Mouse (Mus musculus) 416B (cell line): ENCODE results near the gene Lrig1.

Experiments used
- DNase-seq: peaks from one replicate; pipeline ENCODE4 v3.0.0; 2011; ENCODE audit warnings: low read depth

The Lrig1 gene

DNA sequence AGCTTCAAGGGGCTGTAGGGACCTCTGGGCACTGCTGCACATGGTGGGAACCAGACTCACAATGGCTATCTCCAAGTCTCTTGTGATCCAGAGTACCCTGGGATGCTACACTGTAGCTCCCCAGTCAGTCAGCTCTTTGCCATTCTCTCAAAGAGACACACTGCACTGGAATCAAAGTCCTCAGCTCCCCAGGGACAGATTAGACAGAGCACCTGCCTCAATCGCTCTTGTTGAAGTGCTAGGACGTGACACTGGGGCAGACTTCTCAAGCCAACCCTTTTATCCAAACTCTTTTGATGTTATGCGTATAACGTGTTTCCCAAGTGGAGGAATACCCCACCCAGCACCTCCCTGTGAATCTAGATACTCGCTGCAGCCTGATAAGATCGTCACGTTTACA, 23.7 kb downstream of the Lrig1 start:
- no peak for DNase-seq

DNA sequence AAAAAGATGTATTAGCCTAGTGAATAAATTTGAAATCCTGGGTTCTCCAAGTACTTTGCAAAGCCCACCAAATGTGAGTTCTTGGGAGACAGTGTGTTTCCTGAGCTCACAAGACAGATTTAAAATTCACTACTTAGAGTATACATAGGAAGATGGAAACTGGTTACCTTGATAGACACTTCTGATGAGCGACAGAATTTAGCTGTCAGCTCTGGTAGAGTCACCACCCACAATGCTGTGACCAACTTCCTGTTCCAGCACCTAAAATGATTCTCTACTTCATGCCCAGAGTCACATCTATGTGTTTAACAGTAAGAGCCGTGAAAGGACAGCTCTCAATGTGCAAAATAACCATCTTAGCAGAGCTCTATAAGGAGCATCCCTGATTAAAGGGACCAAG, 27.5 kb downstream of the Lrig1 start:
- no peak for DNase-seq

DNA sequence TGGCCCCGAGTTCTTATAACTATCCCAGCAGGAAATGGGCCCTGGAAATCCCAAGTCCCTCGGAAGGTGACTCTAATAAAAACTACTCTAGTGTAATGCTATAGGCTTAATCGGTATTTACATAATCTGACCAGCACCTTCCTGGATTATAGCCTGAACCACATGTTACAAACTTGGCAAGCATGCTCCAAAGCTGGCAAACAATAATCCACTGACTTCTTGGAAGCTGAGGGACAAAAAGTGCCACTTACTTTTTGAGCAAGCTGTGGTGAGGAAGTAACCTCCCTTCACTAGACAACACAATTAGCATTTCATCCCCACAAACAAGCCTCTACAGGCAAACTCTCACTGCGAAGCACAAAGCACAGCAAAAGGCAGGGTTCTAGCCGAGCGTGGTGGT, 30.6 kb downstream of the Lrig1 start:
- no peak for DNase-seq

DNA sequence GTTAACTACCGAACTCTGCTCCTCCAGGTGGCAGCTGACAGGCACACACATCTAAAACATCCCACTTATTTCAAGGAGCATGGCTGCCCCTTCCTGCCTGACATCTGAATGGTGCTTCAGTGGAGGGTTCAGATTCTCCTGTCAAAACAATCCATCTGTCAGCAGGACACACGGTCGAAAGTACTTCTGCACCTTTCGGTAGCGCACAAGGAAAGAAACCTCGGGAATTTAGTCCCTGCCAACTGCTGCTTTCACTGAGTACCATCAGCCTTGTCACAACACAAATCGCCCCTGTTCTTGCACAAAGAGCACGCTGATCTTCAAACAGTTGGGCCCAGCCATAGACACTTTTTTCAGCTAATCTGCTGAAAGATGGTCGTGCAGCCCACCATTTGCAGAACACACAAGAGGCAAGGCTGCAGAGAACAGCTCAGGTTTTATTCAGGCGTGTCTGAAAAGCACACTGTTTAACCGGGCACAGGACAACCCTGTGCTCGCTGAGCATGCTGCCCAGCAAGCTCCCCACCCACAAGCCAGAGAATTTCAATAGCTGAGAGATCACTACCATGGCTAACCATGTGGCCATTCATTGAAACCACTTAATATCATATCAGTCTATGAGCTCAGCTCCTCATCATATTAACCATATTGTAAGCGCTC, 31.6 kb downstream of the Lrig1 start:
- no peak for DNase-seq

DNA sequence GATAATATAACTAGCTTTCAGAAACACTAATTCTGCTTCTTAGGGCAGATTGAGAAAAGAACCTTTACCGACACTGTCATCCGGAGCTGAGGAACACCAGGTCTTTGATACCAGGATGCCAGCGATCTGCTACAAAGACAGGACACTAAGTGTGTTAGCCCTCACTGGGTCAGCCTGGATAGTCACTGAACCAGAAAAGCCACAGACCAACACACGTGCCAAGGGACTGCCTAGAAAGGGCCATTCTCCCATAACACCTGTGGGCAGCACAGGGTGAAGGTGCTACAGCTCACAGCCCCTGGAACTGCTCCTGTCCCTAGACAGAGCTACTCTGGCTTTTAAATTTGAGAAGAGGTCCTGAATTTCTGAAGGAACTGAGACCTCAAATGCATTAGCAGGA, 32.8 kb downstream of the Lrig1 start:
- no peak for DNase-seq

DNA sequence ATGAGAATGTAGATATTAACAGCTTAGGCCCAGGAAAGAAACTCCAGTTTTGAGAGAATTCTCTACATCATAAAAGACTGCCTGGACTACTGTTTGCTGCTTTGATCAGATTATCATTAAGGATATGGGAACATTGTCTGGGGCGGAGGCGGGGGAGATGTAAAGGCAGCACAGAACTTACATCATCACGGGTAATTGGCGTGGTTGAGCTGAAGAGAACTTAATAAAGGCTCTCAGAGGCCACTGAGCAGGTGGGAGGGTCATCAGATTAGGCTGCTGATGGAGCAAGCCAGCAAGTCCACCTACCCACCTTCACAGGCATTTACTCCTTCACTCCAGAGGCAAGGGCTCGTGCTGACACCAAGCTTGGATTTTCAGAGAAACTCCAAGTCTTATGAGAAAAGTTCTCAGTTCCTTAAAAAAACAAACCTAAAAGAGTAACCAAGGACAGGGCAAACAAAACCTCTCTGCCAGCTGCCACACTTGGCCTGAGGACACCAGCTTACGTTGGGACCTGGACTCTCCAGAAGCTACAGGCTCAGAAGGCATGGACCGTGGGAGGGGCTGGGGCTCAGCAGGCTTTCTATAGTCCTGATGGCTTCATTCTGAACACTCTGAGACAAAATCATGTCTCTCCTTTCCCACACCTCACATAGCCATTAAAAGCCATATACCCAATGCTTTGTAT, 33.4 kb downstream of the Lrig1 start:
- no peak for DNase-seq

DNA sequence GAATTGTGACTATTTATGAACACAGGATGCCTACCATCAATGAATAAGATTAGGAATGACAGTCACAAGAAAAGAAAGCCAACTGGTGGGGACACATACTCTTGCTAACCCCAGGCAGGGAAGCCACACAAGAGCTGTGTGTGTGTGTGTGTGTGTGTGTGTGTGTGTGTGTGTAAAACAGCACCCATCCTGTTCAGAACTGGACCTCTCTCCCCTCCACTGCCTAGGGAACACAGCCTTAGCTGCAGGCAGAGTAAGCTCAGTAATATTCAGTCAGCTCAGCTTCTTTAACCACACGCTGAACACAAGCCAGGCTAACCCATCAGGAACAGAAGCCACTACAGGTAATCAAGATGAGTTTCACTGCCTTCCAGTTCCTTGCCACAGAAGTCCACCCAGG, 34.3 kb downstream of the Lrig1 start:
- DNase-seq: no peak

DNA sequence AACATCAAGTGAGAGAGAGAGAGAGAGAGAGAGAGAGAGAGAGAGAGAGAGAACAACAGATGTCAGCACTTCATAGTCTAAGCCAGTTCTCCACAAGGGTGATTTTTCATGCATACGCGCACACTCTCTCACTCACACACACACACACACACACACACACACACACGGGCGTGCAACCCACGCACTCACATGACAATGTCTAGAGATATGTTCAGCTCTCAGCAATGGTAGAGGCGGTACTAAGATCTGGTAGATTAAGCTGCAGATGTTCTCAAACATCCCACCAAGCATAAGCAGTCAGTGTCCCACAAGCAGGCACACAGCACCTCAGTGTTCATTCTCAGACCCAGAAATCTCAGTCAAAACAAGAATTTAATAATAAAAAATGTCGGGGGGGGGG, 34.7 kb downstream of the Lrig1 start:
- no peak for DNase-seq

DNA sequence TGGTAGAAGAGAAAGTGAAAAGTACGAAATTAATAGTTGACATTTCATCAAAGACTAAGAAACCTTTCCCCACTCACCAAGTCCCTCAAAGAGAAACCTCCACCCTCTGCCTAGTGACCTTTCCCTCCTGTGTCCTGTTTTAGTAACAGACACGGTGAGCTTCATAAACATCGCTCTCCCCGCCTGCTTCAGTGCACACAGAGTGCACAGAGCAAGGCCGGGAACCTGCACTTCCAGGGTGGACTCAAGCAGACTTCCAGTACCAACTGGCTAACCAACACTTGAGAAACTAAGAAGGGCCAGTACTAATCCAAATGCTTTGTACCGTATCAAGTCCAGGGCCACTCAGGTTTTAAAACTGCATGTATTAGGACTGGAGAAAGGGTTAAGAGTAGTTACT, 36.0 kb downstream of the Lrig1 start:
- DNase-seq: no peak

DNA sequence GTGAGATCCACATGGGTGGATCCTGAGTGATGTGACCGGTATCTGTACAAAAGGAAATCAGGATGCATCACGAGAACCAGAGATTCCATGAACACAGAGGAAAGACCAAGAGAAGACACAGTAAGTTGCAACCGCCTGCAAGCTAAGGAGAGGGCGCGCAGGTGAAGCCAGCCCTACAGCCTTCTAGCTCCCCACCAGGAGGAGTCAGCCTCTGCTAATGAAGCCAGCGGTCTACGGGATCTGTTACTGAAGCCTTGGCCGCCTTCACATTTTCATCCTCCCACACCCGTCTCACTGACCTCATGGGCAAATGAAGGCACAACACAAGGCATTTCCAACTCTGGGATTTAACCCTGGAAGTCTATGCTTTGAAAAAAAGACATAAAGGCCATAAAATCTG, 38.0 kb downstream of the Lrig1 start:
- no peak for DNase-seq

DNA sequence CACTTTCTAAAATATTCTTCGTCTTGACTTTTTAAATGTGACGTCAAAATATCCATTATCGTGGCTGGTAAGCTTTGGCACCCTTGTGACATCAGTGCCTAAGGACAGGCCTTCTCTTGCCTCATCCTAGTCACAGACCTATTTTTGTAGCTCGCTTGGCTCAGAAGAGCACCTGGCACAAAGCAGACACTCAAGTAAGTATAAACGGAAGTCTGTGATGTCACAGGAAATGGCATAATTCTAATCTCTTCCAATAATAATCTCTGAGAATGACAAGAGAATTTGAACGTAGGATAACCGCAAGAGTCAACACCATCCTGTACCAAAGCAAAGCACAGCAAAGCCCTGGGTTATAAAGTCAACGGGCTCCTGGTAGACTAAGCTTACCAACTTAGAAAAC, 38.6 kb downstream of the Lrig1 start:
- no peak for DNase-seq

DNA sequence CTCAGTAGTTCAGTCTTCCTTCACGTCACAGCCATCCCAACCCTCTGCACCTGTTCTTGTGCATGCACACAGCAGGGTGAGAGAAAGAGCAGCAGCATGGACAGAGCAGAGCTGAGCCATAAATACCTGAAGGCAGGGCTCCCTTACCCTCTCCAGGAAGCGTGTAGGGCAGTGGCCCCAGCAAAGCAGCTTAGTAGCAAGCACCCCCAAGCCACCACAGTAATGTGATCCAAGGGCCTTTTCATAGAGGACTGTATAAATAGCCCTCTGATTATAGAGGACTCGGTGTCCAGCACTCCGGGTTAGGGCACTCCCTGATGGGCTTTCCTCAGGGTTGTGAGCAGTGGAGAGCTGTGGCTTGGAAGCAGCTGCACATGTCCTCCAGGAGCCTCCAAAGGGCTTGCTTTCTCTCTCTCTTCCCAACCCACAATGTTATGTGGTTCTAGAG, 40.0 kb downstream of the Lrig1 start:
- no peak for DNase-seq

DNA sequence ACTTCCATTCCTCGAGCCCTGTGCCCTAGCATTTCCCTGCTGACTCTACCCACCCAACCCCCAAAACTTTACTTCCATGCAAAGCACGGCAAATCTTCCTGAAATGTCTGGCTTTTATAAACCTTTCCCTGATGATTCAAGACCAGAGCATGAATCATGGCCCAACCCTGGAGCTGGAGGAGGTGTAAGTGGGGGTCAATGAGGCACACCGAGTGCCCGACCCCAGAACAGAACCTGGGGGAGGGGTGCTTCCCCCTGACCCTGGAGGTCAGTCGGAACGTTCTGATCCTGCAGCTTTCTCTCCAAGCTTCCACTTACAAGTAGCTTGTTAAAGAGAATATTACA, 41.9 kb downstream of the Lrig1 start:
- no peak for DNase-seq

DNA sequence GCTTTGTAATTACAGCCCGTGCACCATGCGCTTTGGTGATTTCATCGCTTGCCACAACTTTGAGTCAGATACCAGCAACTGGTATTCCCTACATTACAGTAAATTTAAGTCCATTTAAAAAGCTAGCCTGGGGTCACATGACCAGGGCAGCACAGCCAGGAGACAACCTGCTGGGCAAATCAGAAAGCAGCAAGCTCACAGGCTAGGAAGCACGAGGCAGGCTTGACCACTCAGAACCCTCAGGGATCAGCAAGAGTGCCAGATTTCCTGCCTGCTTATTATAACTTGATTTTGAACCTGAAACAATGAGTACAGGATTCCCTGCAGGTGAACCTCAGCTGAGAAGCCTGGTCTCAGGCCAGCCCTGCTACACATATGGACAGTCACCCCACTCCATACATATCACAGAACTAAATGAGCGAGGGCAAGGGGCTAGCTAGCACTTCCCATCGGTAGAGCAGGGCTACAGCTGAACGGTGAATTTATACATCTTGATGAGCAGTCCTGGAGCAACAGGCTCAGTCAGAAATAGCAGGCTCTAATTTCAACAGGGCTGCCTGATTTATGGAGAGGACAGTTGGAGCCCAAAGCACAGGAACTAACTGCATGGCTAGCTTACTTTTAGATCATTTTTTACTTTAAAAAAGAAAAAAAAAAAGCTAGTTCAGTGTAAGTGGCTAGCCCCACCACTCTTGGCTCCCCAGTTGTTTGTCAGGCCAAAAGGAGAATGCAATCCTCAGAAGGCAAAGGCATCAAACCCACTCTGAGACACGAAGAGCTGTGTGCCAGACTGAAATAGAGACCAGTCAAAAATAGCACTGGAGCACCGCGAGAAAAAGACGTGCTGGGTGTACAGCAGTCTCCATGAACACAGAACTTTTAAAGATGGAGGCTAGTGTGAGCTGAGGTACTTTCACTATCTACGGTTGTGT, 42.5 kb downstream of the Lrig1 start:
- no peak for DNase-seq

DNA sequence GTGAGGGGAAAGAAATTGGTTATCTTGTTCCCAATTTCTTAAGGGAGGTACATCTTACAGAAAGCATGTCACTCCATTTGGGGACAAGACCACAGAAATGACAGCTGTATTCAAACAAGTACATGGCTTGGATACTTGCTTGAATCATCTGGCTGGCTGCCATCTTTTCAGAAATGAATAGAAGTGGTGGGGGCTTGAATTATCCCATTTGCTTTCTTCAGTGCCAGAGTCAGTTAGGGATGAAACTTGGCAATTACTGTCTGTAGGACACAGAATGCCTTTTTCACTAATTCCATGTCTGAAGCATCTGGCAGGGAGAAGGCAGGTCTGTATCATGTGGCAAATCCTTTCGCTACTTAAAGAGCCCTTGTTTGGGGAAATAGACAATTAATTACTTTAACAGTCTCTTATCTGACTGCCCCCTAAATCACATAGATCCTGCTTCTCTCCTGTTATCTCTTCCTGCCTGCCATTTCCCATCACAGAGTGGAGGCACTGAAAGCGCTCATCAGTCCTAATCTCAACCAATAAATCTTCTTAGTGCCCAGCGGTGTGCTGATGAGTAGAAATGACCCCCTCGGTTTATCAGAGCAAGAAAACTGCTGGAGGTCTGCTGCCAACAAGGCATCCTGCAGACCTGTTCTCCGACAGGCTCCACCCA, 44.0 kb downstream of the Lrig1 start:
- no peak for DNase-seq

DNA sequence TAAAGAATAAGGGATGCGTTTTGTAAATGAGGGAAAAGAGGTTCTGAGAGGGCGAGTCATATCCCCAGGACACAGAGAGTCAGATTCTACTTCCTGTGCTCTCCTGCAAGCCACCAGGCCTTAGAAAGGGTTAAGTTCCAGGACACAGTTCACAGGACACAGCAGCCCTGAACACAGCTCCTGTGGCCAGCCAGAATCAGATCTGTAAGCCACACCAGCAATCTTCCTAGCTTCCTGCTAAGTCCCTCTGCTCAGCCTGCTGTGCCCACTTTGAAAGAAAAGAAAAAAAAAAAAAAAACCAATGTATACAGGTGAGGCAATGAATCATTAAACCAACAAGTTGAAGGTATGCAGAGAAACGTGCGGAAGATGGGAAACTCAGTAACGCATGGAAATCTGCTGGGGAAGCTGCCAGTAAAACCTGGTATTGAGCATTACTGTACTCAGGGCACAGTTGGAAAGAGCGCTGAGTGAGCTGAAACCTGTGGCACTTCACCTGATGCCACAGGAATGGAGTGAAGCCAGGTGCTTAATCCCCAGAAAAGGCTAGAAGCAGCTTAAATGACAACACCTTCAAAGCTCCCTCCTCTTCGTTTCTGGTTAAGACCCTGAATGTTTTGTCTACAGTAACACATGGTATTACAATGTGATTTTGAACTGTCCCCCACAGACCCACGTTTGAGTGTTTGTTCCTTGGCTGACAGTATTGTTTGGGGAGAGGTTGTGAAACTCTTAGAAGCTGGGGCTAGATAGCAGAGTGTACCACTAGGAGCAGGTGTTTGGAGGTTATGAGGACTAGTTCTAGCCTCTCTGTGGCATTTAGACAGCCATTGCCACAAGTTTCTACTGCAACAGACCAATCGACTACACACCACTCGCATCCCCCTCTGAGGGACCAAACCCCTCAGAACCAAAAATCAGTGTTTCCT, 46.3 kb downstream of the Lrig1 start:
- no peak for DNase-seq

DNA sequence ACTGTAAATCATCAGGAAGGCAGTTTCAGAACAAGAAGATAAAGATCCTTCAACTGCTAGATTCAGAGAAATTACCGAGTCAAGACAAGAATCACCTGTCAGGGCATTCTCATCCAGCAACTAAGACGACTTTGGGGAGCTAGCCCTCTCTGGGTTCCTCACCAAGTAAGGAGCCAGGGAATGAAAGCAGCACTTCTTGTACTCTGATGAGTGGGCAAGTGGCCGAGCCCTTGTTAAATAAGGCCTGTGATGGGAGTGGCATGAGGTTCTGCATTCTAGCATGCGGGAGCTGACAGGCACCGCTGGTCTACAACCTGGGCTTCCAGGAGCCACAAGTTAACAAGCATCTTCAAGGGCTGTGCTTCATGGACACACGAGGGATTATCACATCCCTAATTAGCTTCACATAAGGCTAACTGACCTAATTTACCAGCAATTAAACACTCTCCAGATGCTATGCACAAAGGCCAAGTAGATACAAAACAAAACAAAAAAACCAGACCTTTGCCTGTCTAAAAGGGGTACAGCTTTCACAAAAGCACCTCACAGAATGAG, 47.2 kb downstream of the Lrig1 start:
- DNase-seq: no peak

DNA sequence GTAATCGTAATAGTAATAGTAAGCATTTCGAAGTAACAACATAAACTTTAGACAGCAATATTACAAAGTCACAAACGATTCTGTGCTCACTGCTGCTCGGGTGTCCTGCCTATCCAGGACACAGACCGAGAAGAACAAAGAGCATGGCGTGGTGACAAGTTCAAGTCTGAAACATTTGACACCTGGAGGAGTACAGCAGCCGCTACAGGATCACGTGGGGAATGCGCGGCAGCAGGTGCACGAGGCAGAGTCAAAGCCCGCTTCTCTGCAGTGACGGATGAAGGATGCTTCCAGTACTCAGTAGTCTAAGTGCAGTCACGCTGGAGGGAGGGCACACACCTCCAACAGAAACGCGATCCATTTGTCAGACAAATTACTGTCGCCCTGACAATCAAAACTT, 48.4 kb downstream of the Lrig1 start:
- DNase-seq: no peak

DNA sequence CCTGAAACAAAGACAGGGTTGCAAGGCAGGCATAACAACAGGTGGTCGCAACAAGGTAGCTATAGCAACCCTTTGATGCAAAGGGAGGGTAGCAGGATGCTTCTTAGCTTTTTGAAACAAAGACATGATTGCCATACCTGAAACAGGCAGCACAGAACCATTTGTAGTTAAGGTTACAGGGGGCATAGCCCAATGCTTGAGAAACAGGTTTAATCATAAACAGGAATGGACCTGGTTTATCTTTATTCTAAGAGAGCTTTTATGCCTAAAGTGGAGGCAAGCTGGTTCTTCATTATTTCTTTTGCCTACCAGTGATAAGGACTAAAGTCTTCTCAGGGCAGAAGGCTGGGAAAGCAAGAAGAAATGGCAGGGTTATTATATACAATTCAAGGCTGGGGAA, 50.3 kb downstream of the Lrig1 start:
- DNase-seq: no peak

DNA sequence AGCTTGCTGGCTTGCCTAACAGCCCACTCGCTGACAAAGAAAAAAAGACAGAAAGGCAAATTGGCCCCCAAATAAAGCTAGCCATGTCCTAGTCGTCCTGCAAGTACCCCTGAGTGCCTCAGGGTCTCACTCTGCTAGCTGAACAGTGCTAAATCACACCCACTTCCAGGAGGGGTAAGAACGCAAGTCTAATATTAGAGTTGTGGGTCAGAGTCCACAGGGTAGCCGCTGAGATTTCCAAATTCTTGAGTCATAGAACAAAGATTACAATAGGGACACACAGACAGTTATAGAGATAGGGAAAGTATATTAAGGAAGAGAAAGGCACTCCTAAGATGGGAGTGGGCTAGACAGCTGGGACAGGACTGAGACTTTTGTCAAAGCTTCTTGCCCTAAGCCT, 51.5 kb downstream of the Lrig1 start:
- DNase-seq: no peak
